Mouse (Mus musculus) forebrain, embryonic 15.5 days (tissue): ENCODE results near the gene Aif1. TPM values are rescaled to one million over a fixed set of nuclear protein-coding genes. Genes with fewer than 3 reads are reported as not detected.

Experiments
- ATAC-seq: fragments of 200-750 bp; cut with Nextera tagmentation; replicated peaks from 2 replicates; pipeline ENCODE4 v1.8.0; 2017; ENCODE audit warnings: mild to moderate bottlenecking, moderate TSS enrichment, moderate library complexity
- H3K27ac ChIP-seq: fragments of 300-500 bp; sonication (generic); replicated peaks from 2 replicates; pipeline ENCODE4 v1.5.1; 2015; ENCODE audit warnings: mild to moderate bottlenecking, inconsistent platforms
- H3K27me3 ChIP-seq: fragments of 300-500 bp; sonication (generic); 2 replicates; pipeline ENCODE4 v1.6.1; 2015; ENCODE audit warnings: inconsistent platforms
- H3K36me3 ChIP-seq: fragments of 300-500 bp; sonication (generic); 2 replicates; pipeline ENCODE4 v1.6.1; 2015; ENCODE audit warnings: mild to moderate bottlenecking, inconsistent platforms
- H3K4me1 ChIP-seq: fragments of 300-500 bp; sonication (generic); 2 replicates; pipeline ENCODE4 v1.6.1; 2015; ENCODE audit warnings: inconsistent platforms
- H3K4me2 ChIP-seq: fragments of 300-500 bp; sonication (generic); replicated peaks from 2 replicates; pipeline ENCODE4 v1.6.1; 2015; ENCODE audit warnings: mild to moderate bottlenecking, inconsistent platforms
- H3K4me3 ChIP-seq: fragments of 300-500 bp; sonication (generic); 2 replicates; pipeline ENCODE4 v1.5.1; 2015; ENCODE audit warnings: mild to moderate bottlenecking, inconsistent platforms
- H3K9ac ChIP-seq: fragments of 300-500 bp; sonication (generic); replicated peaks from 2 replicates; pipeline ENCODE4 v1.6.1; 2015; ENCODE audit warnings: mild to moderate bottlenecking, inconsistent platforms
- H3K9me3 ChIP-seq: fragments of 300-500 bp; sonication (generic); 2 replicates; pipeline ENCODE4 v1.6.1; 2016; ENCODE audit warnings: inconsistent platforms
- WGBS: fragments of 180-500 bp; shearing (Covaris S2); methylation state at CpG from one replicate; pipeline ENCODE4 v1.1.7; 2015; ENCODE audit warnings: mixed read lengths; 5-methylcytosine and 5-hydroxymethylcytosine counted together
- polyA plus RNA-seq: library from polyadenylated mRNA; unstranded; fragments of >200 nt; fragmentation: Nextera tagmentation; extraction: Ambion mirVana; gene quantifications from 2 replicates; pipeline ENCODE4 v1.2.1, GENCODE M21; 2015

Gene Aif1
- polyA plus RNA-seq, 1 experiment from 2014 or later, result 5.7 TPM

- Histone ChIP-seq H3K27ac (no peak within 1 kb of the TSS), H3K27me3 (peaks cover 25% of the 10 kb centered on the region), H3K4me1 (peaks cover 11% of the 10 kb centered on the region), H3K9me3 (no peaks in the 10 kb centered on the region), H3K4me2 (0 out of 2 replicates have a peak within 1 kb of the TSS, but pooled peaks have one; percentile 66), H3K9ac (0 out of 2 replicates have a peak within 1 kb of the TSS, but pooled peaks have one; percentile 32), H3K4me3 (peak within 1 kb of the TSS; percentile 39; the same call in 1 of the 2 replicates), H3K36me3 (no peaks in the 10 kb centered on the region)
- no peak for ATAC-seq
- WGBS, result 82% methylated on average over 28 of the region's 28 CpGs
Measured at GRCm38 (mm10) chr17:35193881-35194843, 18.3 kb upstream of the Aif1 start, which contains the start of gene Ltb. Gene Ltb, plus strand, starts transcription at chr17:35194439.

DNA sequence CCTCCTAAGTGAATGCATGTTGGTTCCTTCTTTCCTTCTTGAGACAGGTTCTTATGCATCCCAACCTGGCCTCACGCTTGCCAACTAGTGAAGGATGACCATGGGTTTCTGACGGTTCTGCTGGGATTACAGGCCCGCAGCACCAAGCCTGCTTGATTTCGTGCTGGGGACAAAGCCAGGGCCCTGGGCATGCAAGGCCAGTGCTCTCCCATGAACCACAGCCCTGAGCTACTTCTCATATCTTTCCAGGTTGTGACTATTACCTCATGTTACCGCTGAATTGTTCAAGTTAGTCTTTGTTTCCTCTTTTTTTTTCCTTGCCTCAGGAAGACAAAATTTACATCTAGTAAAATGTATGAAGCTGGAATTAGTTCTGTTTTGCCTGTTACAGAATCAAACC, 17.1 kb upstream of the Aif1 start:
- no peak for ATAC-seq
- no peaks in the 10 kb centered on the region for H3K9me3 ChIP-seq
- peaks cover 25% of the 10 kb centered on the region for H3K27me3 ChIP-seq
- H3K4me2 ChIP-seq, result no peak overlapping the region
- WGBS, result 86% methylated on average over 5 of the region's 5 CpGs
- no peak overlapping the region for H3K27ac ChIP-seq
- no peaks in the 10 kb centered on the region for H3K36me3 ChIP-seq
- no peak overlapping the region for H3K4me3 ChIP-seq
- peaks cover 11% of the 10 kb centered on the region for H3K4me1 ChIP-seq
- H3K9ac ChIP-seq, result no peak overlapping the region

DNA sequence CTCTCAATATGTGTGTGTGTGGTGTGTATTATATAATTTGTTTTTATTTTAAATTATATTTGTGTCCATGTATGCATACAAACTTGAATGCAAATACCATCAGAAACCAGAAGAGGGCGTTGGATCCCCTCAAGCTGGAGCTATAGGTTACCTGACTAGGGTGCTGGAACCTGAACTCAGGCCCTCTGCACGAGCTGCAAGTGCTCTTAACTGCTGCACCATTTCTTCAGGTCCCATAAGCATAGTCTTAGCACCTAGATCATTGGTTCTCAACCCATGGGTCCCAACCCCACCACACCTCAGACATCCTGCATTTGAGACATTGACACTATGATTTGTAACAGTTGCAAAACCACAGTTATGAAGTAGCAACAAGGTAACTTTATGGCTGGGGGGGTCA, 15.9 kb upstream of the Aif1 start:
- no peak for ATAC-seq
- H3K36me3 ChIP-seq, result no peaks in the 10 kb centered on the region
- whole genome bisulfite sequencing, result 58% methylated on average over 2 of the region's 2 CpGs
- no peak overlapping the region for H3K27ac ChIP-seq
- no peak overlapping the region for H3K4me3 ChIP-seq
- no peak overlapping the region for H3K4me2 ChIP-seq
- H3K9me3 ChIP-seq, result no peaks in the 10 kb centered on the region
- no peak overlapping the region for H3K9ac ChIP-seq
- H3K4me1 ChIP-seq, result peaks cover 12% of the 10 kb centered on the region
- H3K27me3 ChIP-seq, result peaks cover 20% of the 10 kb centered on the region

DNA sequence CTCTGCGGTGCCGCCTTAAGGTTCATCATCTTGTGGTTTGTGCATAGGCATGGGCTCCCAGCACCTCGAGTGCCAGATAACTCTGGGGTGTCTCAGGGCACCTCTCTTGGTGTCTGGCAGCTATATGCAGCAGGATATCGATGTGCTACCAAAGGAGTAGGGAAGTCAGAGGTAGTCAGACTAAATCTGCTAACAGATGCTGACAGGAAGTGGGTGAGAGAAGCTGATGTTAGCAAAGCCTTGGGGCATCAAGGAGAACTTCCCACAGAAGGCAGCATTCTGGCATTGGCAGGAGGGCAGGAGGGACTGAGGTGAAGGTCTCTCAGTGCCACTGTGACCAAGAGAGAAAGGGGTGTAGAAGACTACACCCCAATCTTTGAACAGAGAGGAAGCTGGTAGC, 14.2 kb upstream of the Aif1 start:
- H3K4me2 ChIP-seq, result no peak overlapping the region
- H3K27me3 ChIP-seq, result peaks cover 6% of the 10 kb centered on the region
- H3K9ac ChIP-seq, result no peak overlapping the region

DNA sequence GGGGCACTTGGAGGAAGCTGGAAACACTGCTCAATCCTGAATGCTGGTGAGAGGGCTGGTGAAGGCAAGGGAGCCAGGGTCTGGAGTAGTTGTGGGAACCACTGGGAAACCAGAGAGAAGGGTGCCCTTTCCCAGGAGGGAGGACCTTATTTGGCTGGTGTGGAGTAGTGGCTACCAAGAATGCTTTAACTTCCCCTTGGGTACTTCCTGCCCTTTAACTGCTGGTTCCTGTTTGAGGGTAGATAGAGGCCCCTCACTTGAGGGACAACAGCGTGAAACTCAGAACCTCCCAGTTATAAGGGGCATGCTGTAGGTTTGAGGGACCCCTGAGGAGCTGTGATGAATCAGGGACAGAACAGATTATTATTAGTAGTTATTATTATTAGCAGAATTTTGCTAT, 13.3 kb upstream of the Aif1 start:
- Histone ChIP-seq H3K9me3 (no peaks in the 10 kb centered on the region), H3K9ac (no peak overlapping the region), H3K27me3 (no peaks in the 10 kb centered on the region), H3K4me1 (peaks cover 14% of the 10 kb centered on the region), H3K27ac (no peak overlapping the region), H3K36me3 (no peaks in the 10 kb centered on the region), H3K4me2 (no peak overlapping the region), H3K4me3 (no peak overlapping the region)
- 86% methylated on average over 1 of the region's 1 CpGs for WGBS
- ATAC-seq, result no peak

More for the DNA sequence above, 14.2 kb upstream of the Aif1 start:
- Histone ChIP-seq H3K36me3 (no peaks in the 10 kb centered on the region), H3K27ac (no peak overlapping the region), H3K4me1 (peaks cover 14% of the 10 kb centered on the region), H3K4me3 (no peak overlapping the region), H3K9me3 (no peaks in the 10 kb centered on the region)
- ATAC-seq, result no peak
- WGBS, result 76% methylated on average over 4 of the region's 4 CpGs

GRCm38 (mm10) chr17:35187959-35188610, 12.2 kb upstream of the Aif1 start, which contains the start of gene Lst1:
Gene Lst1, minus strand, starts transcription at chr17:35188439.
- no peaks in the 10 kb centered on the region for H3K27me3 ChIP-seq
- WGBS, result 69% methylated on average over 7 of the region's 7 CpGs
- H3K9ac ChIP-seq, result no peak within 1 kb of the TSS
- H3K27ac ChIP-seq, result no peak within 1 kb of the TSS
- H3K36me3 ChIP-seq, result no peaks in the 10 kb centered on the region
- no peak within 1 kb of the TSS for H3K4me3 ChIP-seq
- no peak for ATAC-seq
- no peak within 1 kb of the TSS for H3K4me2 ChIP-seq
- H3K9me3 ChIP-seq, result no peaks in the 10 kb centered on the region
- H3K4me1 ChIP-seq, result peaks cover 14% of the 10 kb centered on the region

- Histone ChIP-seq H3K4me1 (peaks cover 14% of the 10 kb centered on the region), H3K9ac (no peak overlapping the region), H3K36me3 (no peaks in the 10 kb centered on the region), H3K4me3 (no peak overlapping the region), H3K9me3 (no peaks in the 10 kb centered on the region), H3K27me3 (no peaks in the 10 kb centered on the region), H3K27ac (no peak overlapping the region), H3K4me2 (no peak overlapping the region)
- 61% methylated on average over 4 of the region's 4 CpGs for WGBS
- no peak for ATAC-seq
Measured at GRCm38 (mm10) chr17:35187345-35187744, 11.5 kb upstream of the Aif1 start.

DNA sequence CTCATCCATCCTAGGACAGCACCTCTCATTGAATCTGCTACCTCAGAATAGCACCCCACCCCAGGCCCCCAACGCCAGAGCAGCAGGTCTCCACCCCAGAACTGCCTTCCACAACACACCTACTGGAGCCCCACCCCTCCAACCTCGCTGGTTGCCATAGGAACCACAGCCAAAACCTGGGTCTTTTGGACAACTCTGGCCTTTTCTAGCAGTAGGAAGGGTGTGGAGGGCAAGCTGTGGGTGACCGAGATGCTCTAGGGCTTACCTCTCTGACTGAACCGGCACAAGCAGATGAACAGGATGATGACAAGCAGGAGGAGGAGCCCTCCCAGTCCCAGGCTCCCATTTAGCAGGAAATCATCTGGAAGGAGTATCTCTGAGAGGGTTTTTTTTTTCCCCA, 10.8 kb upstream of the Aif1 start:
- Histone ChIP-seq H3K9ac (peak overlapping the region; percentile 36; the same call in 1 of the 2 replicates), H3K27ac (peak overlapping the region; percentile 78), H3K4me2 (peak overlapping the region; percentile 48), H3K4me1 (peaks cover 14% of the 10 kb centered on the region), H3K9me3 (no peaks in the 10 kb centered on the region), H3K4me3 (peak overlapping the region; percentile 36), H3K36me3 (no peaks in the 10 kb centered on the region), H3K27me3 (no peaks in the 10 kb centered on the region)
- ATAC-seq, result peak; percentile 48; the same call in 1 of the 2 replicates
- 1% methylated on average over 4 of the region's 4 CpGs for WGBS

DNA sequence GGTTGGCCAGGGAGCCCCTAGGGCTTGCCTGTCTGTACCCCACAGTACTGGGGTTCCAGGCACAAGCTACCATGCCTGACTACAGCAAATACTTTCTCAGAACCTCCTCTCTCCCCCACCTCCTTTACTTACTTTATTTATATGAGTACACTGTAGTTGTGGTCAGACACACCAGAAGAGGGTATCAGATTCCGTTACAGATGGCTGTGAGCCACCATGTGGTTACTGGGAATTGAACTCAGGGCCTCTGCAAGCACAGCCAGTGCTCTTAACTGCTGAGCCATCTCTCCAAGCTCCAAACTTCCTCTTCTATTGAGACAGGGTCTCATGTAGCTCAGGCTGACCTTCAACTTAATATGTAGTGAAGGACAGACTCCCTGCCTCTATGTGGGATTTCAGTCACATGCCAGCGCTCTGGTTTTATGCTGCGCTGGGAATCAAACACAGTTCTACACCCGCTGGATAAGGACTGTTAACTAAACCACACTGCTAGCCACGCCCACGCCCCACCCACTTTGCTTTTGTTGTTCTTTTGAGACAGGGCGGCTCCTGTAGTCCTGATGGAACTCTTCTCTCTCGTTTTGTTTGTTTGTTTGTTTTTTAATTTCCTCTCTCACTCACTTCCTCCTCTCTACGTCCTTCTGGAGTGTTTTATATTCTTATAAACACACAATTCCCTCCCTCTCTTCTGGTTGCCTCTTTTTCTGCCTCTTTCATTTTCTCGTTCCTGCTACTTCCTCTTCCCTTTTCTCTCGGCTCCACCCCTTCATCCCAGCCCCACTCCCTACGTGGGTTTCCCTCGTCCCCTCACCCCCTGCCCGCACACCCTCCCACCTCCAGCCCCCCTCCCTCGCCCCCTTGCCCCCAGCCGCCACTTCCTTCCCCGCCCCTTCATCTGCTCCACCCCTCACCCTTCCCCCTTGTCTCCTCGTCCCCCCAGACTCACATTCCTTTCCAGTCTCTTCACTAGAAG, 10.1 kb upstream of the Aif1 start:
- H3K27ac ChIP-seq, result peak overlapping the region; percentile 78
- H3K36me3 ChIP-seq, result no peaks in the 10 kb centered on the region
- WGBS, result 3% methylated on average over 18 of the region's 18 CpGs
- peaks cover 14% of the 10 kb centered on the region for H3K4me1 ChIP-seq
- peak overlapping the region; percentile 48 for H3K4me2 ChIP-seq
- peak overlapping the region; percentile 36 for H3K4me3 ChIP-seq
- no peaks in the 10 kb centered on the region for H3K9me3 ChIP-seq
- H3K27me3 ChIP-seq, result no peaks in the 10 kb centered on the region
- H3K9ac ChIP-seq, result peak overlapping the region; percentile 36
- peak; percentile 71 for ATAC-seq

DNA sequence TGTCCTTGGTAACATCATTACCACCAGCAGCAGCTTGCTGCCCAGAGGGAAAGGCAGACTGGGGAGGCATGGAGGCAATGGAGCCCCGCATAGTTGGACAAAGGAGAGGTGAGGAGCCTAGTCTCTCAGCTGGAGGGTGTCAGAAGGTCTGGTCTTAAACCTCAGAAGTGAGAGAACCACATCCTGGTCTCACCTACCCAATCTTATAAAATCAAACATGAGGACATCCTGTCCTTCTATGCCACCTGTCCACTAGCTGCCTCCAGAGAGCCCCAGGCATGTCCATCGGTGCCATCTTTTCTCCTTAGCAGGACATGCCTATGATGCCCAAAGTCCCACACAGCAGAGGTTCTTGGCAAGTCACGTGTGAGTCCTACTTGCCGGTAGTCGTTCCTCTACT, 4.2 kb upstream of the Aif1 start:
- Histone ChIP-seq H3K4me1 (no peaks in the 10 kb centered on the region), H3K4me2 (no peak overlapping the region), H3K9me3 (no peaks in the 10 kb centered on the region), H3K4me3 (no peak overlapping the region), H3K9ac (no peak overlapping the region), H3K27ac (no peak overlapping the region), H3K36me3 (no peaks in the 10 kb centered on the region), H3K27me3 (no peaks in the 10 kb centered on the region)
- WGBS, result 90% methylated on average over 5 of the region's 5 CpGs
- ATAC-seq, result no peak

- H3K4me3 ChIP-seq, result no peak overlapping the region
- ATAC-seq, result no peak
- H3K27ac ChIP-seq, result no peak overlapping the region
- WGBS, result 10% methylated on average over 5 of the region's 5 CpGs
- H3K27me3 ChIP-seq, result no peaks in the 10 kb centered on the region
- H3K9me3 ChIP-seq, result no peaks in the 10 kb centered on the region
- H3K4me2 ChIP-seq, result no peak overlapping the region
- H3K4me1 ChIP-seq, result no peaks in the 10 kb centered on the region
- H3K9ac ChIP-seq, result no peak overlapping the region
- H3K36me3 ChIP-seq, result no peaks in the 10 kb centered on the region
Measured at GRCm38 (mm10) chr17:35178528-35178927, 2.7 kb upstream of the Aif1 start.
